Mouse (Mus musculus) adrenal gland, adult 18-20 months (tissue): ENCODE data around the gene Fam206a. TPM values are rescaled to one million over a fixed set of nuclear protein-coding genes. Genes with fewer than 3 reads are reported as not detected.

Experiments
- DNase-seq, 2 experiments: peaks; one replicate each; pipeline ENCODE4 v3.0.0; 2021 to 2022; ENCODE audit warnings: low spot score in 2 of 2
- total RNA-seq, 2 experiments: library from RNA; stranded (reverse); gene quantifications; 1 replicate in 1 of 2; 2 replicates in 1 of 2; pipeline ENCODE4 v1.2.3; 2021

Fam206a gene
- total RNA-seq, 2 experiments from 2014 or later = 11.0 to 12.2 TPM

GRCm38 (mm10) chr4:56842501-56842900 lies 40.4 kb downstream of the Fam206a start:
- no peak for DNase-seq

GRCm38 (mm10) chr4:56843963-56844362 lies 41.8 kb downstream of the Fam206a start:
- DNase-seq = no peak

DNA sequence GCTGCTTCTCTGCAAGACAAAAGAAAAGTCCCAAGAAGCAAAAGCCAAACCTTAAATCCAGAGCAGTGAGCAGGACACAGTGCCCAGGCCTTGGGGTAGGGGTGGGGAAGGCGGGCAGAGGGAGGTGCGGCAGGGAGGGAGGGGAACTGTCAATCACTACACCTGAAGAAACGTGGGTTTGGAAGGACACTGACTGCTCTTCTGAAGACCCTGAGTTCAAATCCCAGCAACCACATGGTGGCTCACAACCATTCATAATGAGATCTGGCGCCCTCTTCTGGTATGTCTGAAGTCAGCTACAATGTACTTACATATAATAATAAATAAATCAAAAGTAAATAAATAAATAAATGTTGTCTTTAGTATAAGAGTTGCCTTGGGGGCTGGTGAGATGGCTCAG lies 42.8 kb downstream of the Fam206a start:
- no peak for DNase-seq

DNA sequence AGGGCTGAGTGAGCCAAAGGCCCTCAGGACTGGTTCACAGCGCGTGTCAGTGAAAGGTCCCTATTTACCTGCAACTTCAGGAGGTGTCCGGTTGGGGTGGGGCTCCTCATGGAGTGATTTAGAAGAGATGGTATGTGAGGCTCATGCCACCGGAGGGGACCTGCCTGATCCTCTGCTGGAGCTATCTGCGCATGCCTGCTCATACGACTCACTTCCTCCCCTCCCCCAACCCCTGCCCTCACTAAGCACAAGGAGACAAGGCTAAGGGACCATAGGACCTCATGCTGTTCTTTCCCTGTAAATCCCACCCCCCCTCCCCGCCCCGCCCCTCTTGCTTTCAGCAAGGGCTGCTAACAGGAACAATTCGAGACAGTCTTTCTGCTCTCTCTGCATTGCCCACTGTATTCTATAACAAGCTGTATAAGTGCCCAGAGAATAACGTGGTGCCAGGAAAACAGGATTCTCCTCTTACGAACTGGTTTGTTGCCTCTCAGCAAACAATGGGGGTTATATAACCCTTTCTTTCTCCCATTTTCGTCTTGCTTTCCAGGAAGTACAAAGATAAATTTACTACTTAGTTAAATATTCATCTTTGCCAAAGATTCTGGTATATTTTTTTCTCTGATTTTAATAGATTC lies 43.9 kb downstream of the Fam206a start:
- DNase-seq = no peak

DNA sequence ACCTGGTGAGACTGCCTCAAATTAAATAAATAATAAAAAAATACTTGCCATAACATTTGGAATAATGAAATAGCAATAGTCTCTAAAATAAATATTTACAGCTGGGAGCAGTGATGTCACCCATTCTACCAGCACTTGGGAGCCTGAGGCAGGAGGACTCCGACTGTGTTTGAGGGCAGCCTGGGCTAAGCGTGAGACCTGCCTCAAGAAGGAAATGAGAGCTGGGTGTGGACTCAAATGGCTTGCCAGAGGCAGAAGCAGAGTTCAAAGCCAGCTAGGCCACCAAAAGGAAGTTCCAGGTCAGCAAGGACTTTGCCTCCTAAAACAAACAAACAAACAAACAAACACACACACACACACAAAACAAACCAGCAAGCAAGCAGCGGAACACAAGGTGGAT lies 45.3 kb downstream of the Fam206a start:
- DNase-seq = no peak

GRCm38 (mm10) chr4:56848044-56848443 lies 45.9 kb downstream of the Fam206a start:
- DNase-seq = no peak

DNA sequence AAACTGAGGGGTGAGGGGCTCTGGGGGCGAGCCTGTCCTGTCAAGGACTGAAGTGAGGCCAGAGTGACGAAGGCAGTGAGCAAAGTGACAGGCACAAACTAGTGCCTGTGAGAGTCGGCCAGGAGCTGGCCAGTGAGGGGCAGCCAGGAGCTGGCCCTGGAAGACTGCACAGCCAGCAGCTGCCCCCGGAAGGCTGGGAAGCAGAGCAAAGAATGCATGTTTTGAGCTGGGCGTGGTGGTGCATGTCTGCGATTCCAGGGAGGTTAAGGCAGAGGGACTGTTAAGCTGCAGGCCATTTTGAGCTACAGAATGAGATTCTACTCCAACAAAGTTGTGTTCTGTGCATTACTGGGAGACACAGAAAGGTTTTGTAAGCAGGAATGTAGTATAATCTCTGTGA lies 48.6 kb downstream of the Fam206a start:
- no peak for DNase-seq

GRCm38 (mm10) chr4:56855935-56856334 lies 53.8 kb downstream of the Fam206a start:
- no peak for DNase-seq

- no peak for DNase-seq
Observed at GRCm38 (mm10) chr4:56856371-56856949, 54.3 kb downstream of the Fam206a start.

DNA sequence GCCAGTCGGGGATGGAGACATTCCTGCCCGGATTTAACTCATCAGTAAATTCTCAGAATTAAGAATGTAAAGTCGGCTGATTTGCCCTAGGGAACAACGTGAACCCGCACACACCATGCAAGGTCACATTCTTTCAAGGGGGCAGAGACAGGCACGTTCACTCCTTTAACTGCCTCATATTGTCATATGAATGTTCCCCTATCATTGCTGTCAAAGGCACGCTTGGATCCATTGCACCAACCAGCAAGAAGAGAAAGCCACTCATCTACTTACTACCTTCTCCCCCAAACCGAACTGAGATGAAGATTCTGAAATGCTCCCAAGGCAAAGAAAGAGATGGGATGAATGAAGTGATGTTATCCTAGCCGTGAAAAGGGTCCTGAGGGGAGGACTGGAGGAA lies 56.6 kb downstream of the Fam206a start:
- no peak for DNase-seq

Other genes starting within 250 kb of the Fam206a start
- not detected for gene Gm26657, start 62.3 kb upstream of the Fam206a start, total RNA-seq
- gene Actl7b, start 60.9 kb upstream of the Fam206a start, total RNA-seq = under 1 TPM in 1 of 2 experiments, not detected in 1; 0.19 TPM
- not detected for gene Actl7a, start 58.9 kb upstream of the Fam206a start, total RNA-seq
- 10 to 100 TPM; 21.7 to 31.1 TPM for gene Elp1, start within 50 bp of the Fam206a start, total RNA-seq
- 10 to 100 TPM in 1 of 2 experiments, 1 to 10 TPM in 1; 9.8 to 20.7 TPM for gene Ctnnal1, start 62.8 kb downstream of the Fam206a start, total RNA-seq
- gene Tmem245, start 145.1 kb downstream of the Fam206a start, total RNA-seq = 10 to 100 TPM; 35.7 to 46.8 TPM
- 1 to 10 TPM in 1 of 2 experiments, under 1 TPM in 1; 0.51 to 1.2 TPM for gene Frrs1l, start 188.0 kb downstream of the Fam206a start, total RNA-seq